Mouse (Mus musculus): ENCODE measurements around the gene Kdm1a. TPM values are rescaled to one million over a fixed set of nuclear protein-coding genes. Genes with fewer than 3 reads are reported as not detected.

Kdm1a gene
- polyA plus RNA-seq, 1 experiment = 61.2 TPM

DNA sequence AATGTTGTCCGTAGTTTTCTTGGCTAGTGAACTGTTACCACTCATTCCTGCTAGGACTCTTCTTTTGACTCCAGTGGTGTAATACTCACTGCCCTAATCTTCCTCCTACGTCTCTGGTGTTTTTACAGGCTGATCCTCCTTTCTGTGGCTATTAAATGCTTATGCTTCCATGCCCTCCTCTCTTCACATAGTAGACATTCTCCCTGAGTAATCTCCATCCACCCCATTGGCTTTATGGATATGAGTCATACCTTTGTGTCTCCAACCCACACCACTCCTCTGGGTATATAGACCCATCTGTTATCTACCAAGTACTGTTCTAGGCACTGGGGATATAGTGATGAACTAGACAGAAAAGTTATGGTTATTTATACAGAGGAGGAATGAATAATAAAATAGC lies 84.4 kb downstream of the Kdm1a start:
- no peak overlapping the region for H3K4me3 ChIP-seq (replicated peaks; ENCODE audit: insufficient read depth, low read depth, low read length)
- no peak overlapping the region for H3K27ac ChIP-seq (ENCODE audit: insufficient read depth, low read length)
- no peak for TF ChIP-seq POLR2A (IDR thresholded peaks at IDR 0.05; ENCODE audit: borderline replicate concordance, insufficient read depth, low read length)
- TF ChIP-seq CTCF (IDR thresholded peaks at IDR 0.05; ENCODE audit: borderline replicate concordance, insufficient read depth, low read depth, low read length) = no peak
- 83% methylated on average over 2 of the region's 2 CpGs for WGBS
- no peaks in the 10 kb centered on the region for H3K27me3 ChIP-seq (ENCODE audit: control insufficient read depth, insufficient read depth, low read length)
- H3K4me1 ChIP-seq (ENCODE audit: control insufficient read depth, insufficient read depth, low read length) = peaks cover 7% of the 10 kb centered on the region
- DNase-seq = peak in 1 of 2 experiments; percentile 15

GRCm38 (mm10) chr4:136512905-136513304 lies 89.6 kb downstream of the Kdm1a start:
- Histone ChIP-seq H3K27ac (ENCODE audit: insufficient read depth, low read length) (no peak overlapping the region), H3K4me1 (ENCODE audit: control insufficient read depth, insufficient read depth, low read length) (peaks cover 10% of the 10 kb centered on the region), H3K4me3 (replicated peaks; ENCODE audit: insufficient read depth, low read depth, low read length) (no peak overlapping the region), H3K27me3 (ENCODE audit: control insufficient read depth, insufficient read depth, low read length) (no peaks in the 10 kb centered on the region)
- TF ChIP-seq CTCF (IDR thresholded peaks at IDR 0.05; ENCODE audit: borderline replicate concordance, insufficient read depth, low read depth, low read length) = no peak
- no peak for TF ChIP-seq POLR2A (IDR thresholded peaks at IDR 0.05; ENCODE audit: borderline replicate concordance, insufficient read depth, low read length)
- DNase-seq = no peak

DNA sequence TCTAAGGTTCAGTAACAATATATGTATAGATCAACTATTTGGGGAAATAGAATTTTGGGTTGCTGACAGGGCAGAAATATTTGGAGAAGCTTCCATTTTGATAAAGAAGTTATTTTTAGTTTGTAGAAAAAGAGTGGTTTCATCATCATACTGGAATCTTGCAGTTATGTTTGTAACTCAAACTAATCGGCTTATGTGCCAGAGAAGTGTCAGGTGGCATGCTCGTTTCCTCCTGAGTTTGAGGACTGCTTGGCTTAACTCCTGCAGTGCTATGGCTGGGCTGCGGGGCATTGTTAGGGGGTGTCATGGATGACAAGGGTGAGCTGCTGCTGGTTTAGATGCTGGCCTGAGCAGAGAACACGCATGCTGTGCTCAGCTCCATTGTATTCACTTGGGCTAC lies 90.8 kb downstream of the Kdm1a start:
- Histone ChIP-seq H3K27me3 (ENCODE audit: control insufficient read depth, insufficient read depth, low read length) (no peaks in the 10 kb centered on the region), H3K27ac (ENCODE audit: insufficient read depth, low read length) (no peak overlapping the region), H3K4me3 (replicated peaks; ENCODE audit: insufficient read depth, low read depth, low read length) (no peak overlapping the region), H3K4me1 (ENCODE audit: control insufficient read depth, insufficient read depth, low read length) (peaks cover 7% of the 10 kb centered on the region)
- no peak for DNase-seq
- WGBS = 18% methylated on average over 4 of the region's 4 CpGs
- TF ChIP-seq POLR2A (IDR thresholded peaks at IDR 0.05; ENCODE audit: borderline replicate concordance, insufficient read depth, low read length) (no peak), CTCF (IDR thresholded peaks at IDR 0.05; ENCODE audit: borderline replicate concordance, insufficient read depth, low read depth, low read length) (no peak)

GRCm38 (mm10) chr4:136509857-136510256 lies 92.7 kb downstream of the Kdm1a start:
- H3K27me3 ChIP-seq (ENCODE audit: control insufficient read depth, insufficient read depth, low read length) = no peaks in the 10 kb centered on the region
- H3K27ac ChIP-seq (ENCODE audit: insufficient read depth, low read length) = no peak overlapping the region
- no peak for DNase-seq
- H3K4me1 ChIP-seq (ENCODE audit: control insufficient read depth, insufficient read depth, low read length) = peaks cover 7% of the 10 kb centered on the region
- 89% methylated on average over 1 of the region's 1 CpGs for WGBS
- peak; percentile 20; the same call in 1 of the 2 replicates for TF ChIP-seq CTCF (IDR thresholded peaks at IDR 0.05; ENCODE audit: borderline replicate concordance, insufficient read depth, low read depth, low read length)
- TF ChIP-seq POLR2A (IDR thresholded peaks at IDR 0.05; ENCODE audit: borderline replicate concordance, insufficient read depth, low read length) = no peak
- no peak overlapping the region for H3K4me3 ChIP-seq (replicated peaks; ENCODE audit: insufficient read depth, low read depth, low read length)

- no peak overlapping the region for H3K4me3 ChIP-seq (replicated peaks; ENCODE audit: insufficient read depth, low read depth, low read length)
- H3K4me1 ChIP-seq (ENCODE audit: control insufficient read depth, insufficient read depth, low read length) = no peaks in the 10 kb centered on the region
- WGBS = 62% methylated on average over 2 of the region's 2 CpGs
- H3K27me3 ChIP-seq (ENCODE audit: control insufficient read depth, insufficient read depth, low read length) = no peaks in the 10 kb centered on the region
- no peak overlapping the region for H3K27ac ChIP-seq (ENCODE audit: insufficient read depth, low read length)
- no peak for DNase-seq
- TF ChIP-seq CTCF (IDR thresholded peaks at IDR 0.05; ENCODE audit: borderline replicate concordance, insufficient read depth, low read depth, low read length) (no peak), POLR2A (IDR thresholded peaks at IDR 0.05; ENCODE audit: borderline replicate concordance, insufficient read depth, low read length) (no peak)
These were observed 96.9 kb downstream of the Kdm1a start for GRCm38 (mm10) chr4:136505426-136506215.

Other genes with a start within 250 kb of the Kdm1a start
- 1.2 and 1.8 TPM in 2 replicates for gene Htr1d, start 179.2 kb downstream of the Kdm1a start, polyA plus RNA-seq (2012; rRNA removed)
- gene 6030445D17Rik, start 140.5 kb downstream of the Kdm1a start, polyA plus RNA-seq (2012; rRNA removed) = 0.61 and 0.67 TPM in 2 replicates
- 48.0 TPM in 2 replicates for gene Luzp1, start 133.0 kb downstream of the Kdm1a start, polyA plus RNA-seq (2012; rRNA removed)
- not detected in 2 replicates for gene Tex46, start 7.7 kb upstream of the Kdm1a start, polyA plus RNA-seq (2012; rRNA removed)
- 0.13 and 0.21 TPM in 2 replicates for gene Lactbl1, start 19.9 kb upstream of the Kdm1a start, polyA plus RNA-seq (2012; rRNA removed)
- gene Ephb2, start 233.3 kb upstream of the Kdm1a start, polyA plus RNA-seq (2012; rRNA removed) = 29.1 and 35.4 TPM in 2 replicates

Data from cerebellum, adult 2 months (tissue).